Mouse (Mus musculus): ENCODE data around the gene Lmod2.

Gene Lmod2

GRCm38 (mm10) chr6:24602993-24603392, 5.4 kb downstream of the Lmod2 start:
- DNase-seq, result peak; percentile 52

- peak; percentile 68 for DNase-seq
Measured at GRCm38 (mm10) chr6:24604289-24604688, 6.7 kb downstream of the Lmod2 start.

- peak; percentile 68 for DNase-seq
Measured at GRCm38 (mm10) chr6:24605631-24606030, 8.1 kb downstream of the Lmod2 start.

GRCm38 (mm10) chr6:24606512-24606911, 8.9 kb downstream of the Lmod2 start:
- DNase-seq, result peak; percentile 79

GRCm38 (mm10) chr6:24607531-24607930, 10.0 kb downstream of the Lmod2 start:
- peak; percentile 67 for DNase-seq

- DNase-seq, result peak; percentile 91
Measured at GRCm38 (mm10) chr6:24608129-24608528, 10.6 kb downstream of the Lmod2 start.

GRCm38 (mm10) chr6:24608682-24609081, 11.1 kb downstream of the Lmod2 start:
- peak; percentile 93 for DNase-seq

GRCm38 (mm10) chr6:24609531-24609930, 12.0 kb downstream of the Lmod2 start:
- peak; percentile 88 for DNase-seq

- DNase-seq, result peak; percentile 36
Measured at GRCm38 (mm10) chr6:24610358-24610757, 12.8 kb downstream of the Lmod2 start.

- DNase-seq, result peak; percentile 96
Measured at GRCm38 (mm10) chr6:24612074-24612755, 14.7 kb downstream of the Lmod2 start.

- DNase-seq, result peak; percentile 87
Measured at GRCm38 (mm10) chr6:24613346-24613745, 15.8 kb downstream of the Lmod2 start.

GRCm38 (mm10) chr6:24613918-24614317, 16.4 kb downstream of the Lmod2 start:
- DNase-seq, result peak; percentile 73

GRCm38 (mm10) chr6:24616746-24617145, 19.2 kb downstream of the Lmod2 start:
- DNase-seq, result peak; percentile 23

- DNase-seq, result peak; percentile 87
Measured at GRCm38 (mm10) chr6:24619285-24620045, 21.9 kb downstream of the Lmod2 start.

GRCm38 (mm10) chr6:24620936-24621335, 23.4 kb downstream of the Lmod2 start:
- peak; percentile 66 for DNase-seq

- DNase-seq, result peak; percentile 71
Measured at GRCm38 (mm10) chr6:24622098-24622497, 24.5 kb downstream of the Lmod2 start.

GRCm38 (mm10) chr6:24627586-24628030, 30.0 kb downstream of the Lmod2 start:
- peak; percentile 81 for DNase-seq

- DNase-seq, result peak; percentile 21
Measured at GRCm38 (mm10) chr6:24628499-24628898, 30.9 kb downstream of the Lmod2 start.

GRCm38 (mm10) chr6:24632061-24632460, 34.5 kb downstream of the Lmod2 start:
- peak; percentile 91 for DNase-seq

GRCm38 (mm10) chr6:24634065-24634464, 36.5 kb downstream of the Lmod2 start:
- peak; percentile 74 for DNase-seq

- peak; percentile 36 for DNase-seq
Measured at GRCm38 (mm10) chr6:24635814-24636213, 38.3 kb downstream of the Lmod2 start.

- DNase-seq, result peak; percentile 67
Measured at GRCm38 (mm10) chr6:24641286-24641685, 43.7 kb downstream of the Lmod2 start.

GRCm38 (mm10) chr6:24642161-24642560, 44.6 kb downstream of the Lmod2 start:
- DNase-seq, result peak; percentile 78

- DNase-seq, result peak; percentile 15
Measured at GRCm38 (mm10) chr6:24642960-24643359, 45.4 kb downstream of the Lmod2 start.
